Mouse (Mus musculus): ENCODE data around the gene Ffar1. TPM values are rescaled to one million over a fixed set of nuclear protein-coding genes. Genes with fewer than 3 reads are reported as not detected.

Ffar1 gene
- polyA plus RNA-seq, 1 experiment from 2014 or later: not detected

- no peak overlapping the region for H3K9ac ChIP-seq (ENCODE audit: low read depth, low read length)
- 61% methylated on average over 7 of the region's 7 CpGs for WGBS (ENCODE audit: insufficient replicate concordance)
- no peaks in the 10 kb centered on the region for H3K36me3 ChIP-seq (ENCODE audit: control insufficient read depth, insufficient read depth)
- ATAC-seq (ENCODE audit: low read depth): no peak
- H3K27me3 ChIP-seq (ENCODE audit: control insufficient read depth, insufficient read depth, low read depth, low read length): no peaks in the 10 kb centered on the region
- H3K4me1 ChIP-seq (ENCODE audit: control insufficient read depth, low read depth, low read length): no peaks in the 10 kb centered on the region
- H3K4me2 ChIP-seq (ENCODE audit: low read depth, low read length): no peak overlapping the region
- H3K4me3 ChIP-seq (ENCODE audit: low read depth, low read length): no peak overlapping the region
- H3K9me3 ChIP-seq (replicated peaks; ENCODE audit: control insufficient read depth, low read length): no peaks in the 10 kb centered on the region
- no peak overlapping the region for H3K27ac ChIP-seq (ENCODE audit: low read length)
These were observed 27.4 kb upstream of the Ffar1 start for GRCm38 (mm10) chr7:30888786-30889185.

GRCm38 (mm10) chr7:30887568-30888188 lies 26.3 kb upstream of the Ffar1 start:
- 58% methylated on average over 14 of the region's 14 CpGs for WGBS (ENCODE audit: insufficient replicate concordance)
- no peak for ATAC-seq (ENCODE audit: low read depth)
- Histone ChIP-seq H3K4me2 (ENCODE audit: low read depth, low read length) (no peak overlapping the region), H3K27ac (ENCODE audit: low read length) (no peak overlapping the region), H3K9me3 (replicated peaks; ENCODE audit: control insufficient read depth, low read length) (no peaks in the 10 kb centered on the region), H3K36me3 (ENCODE audit: control insufficient read depth, insufficient read depth) (no peaks in the 10 kb centered on the region), H3K27me3 (ENCODE audit: control insufficient read depth, insufficient read depth, low read depth, low read length) (no peaks in the 10 kb centered on the region), H3K4me3 (ENCODE audit: low read depth, low read length) (no peak overlapping the region), H3K4me1 (ENCODE audit: control insufficient read depth, low read depth, low read length) (no peaks in the 10 kb centered on the region), H3K9ac (ENCODE audit: low read depth, low read length) (no peak overlapping the region)

- no peaks in the 10 kb centered on the region for H3K27me3 ChIP-seq (ENCODE audit: control insufficient read depth, insufficient read depth, low read depth, low read length)
- no peak overlapping the region for H3K27ac ChIP-seq (ENCODE audit: low read length)
- no peak overlapping the region for H3K4me2 ChIP-seq (ENCODE audit: low read depth, low read length)
- H3K4me3 ChIP-seq (ENCODE audit: low read depth, low read length): no peak overlapping the region
- no peaks in the 10 kb centered on the region for H3K4me1 ChIP-seq (ENCODE audit: control insufficient read depth, low read depth, low read length)
- ATAC-seq (ENCODE audit: low read depth): no peak
- H3K36me3 ChIP-seq (ENCODE audit: control insufficient read depth, insufficient read depth): no peaks in the 10 kb centered on the region
- WGBS (ENCODE audit: insufficient replicate concordance): 61% methylated on average over 4 of the region's 4 CpGs
- no peak overlapping the region for H3K9ac ChIP-seq (ENCODE audit: low read depth, low read length)
- no peaks in the 10 kb centered on the region for H3K9me3 ChIP-seq (replicated peaks; ENCODE audit: control insufficient read depth, low read length)
These were observed 25.5 kb upstream of the Ffar1 start for GRCm38 (mm10) chr7:30886852-30887251.

GRCm38 (mm10) chr7:30884047-30884446 lies 22.7 kb upstream of the Ffar1 start:
- ATAC-seq (ENCODE audit: low read depth): no peak
- no peak overlapping the region for H3K9ac ChIP-seq (ENCODE audit: low read depth, low read length)
- no peaks in the 10 kb centered on the region for H3K27me3 ChIP-seq (ENCODE audit: control insufficient read depth, insufficient read depth, low read depth, low read length)
- H3K4me2 ChIP-seq (ENCODE audit: low read depth, low read length): no peak overlapping the region
- no peaks in the 10 kb centered on the region for H3K4me1 ChIP-seq (ENCODE audit: control insufficient read depth, low read depth, low read length)
- H3K36me3 ChIP-seq (ENCODE audit: control insufficient read depth, insufficient read depth): no peaks in the 10 kb centered on the region
- no peaks in the 10 kb centered on the region for H3K9me3 ChIP-seq (replicated peaks; ENCODE audit: control insufficient read depth, low read length)
- H3K27ac ChIP-seq (ENCODE audit: low read length): no peak overlapping the region
- H3K4me3 ChIP-seq (ENCODE audit: low read depth, low read length): no peak overlapping the region

GRCm38 (mm10) chr7:30881367-30881766 lies 20.0 kb upstream of the Ffar1 start:
- H3K4me3 ChIP-seq (ENCODE audit: low read depth, low read length): no peak overlapping the region
- ATAC-seq (ENCODE audit: low read depth): no peak
- 59% methylated on average over 3 of the region's 3 CpGs for WGBS (ENCODE audit: insufficient replicate concordance)

GRCm38 (mm10) chr7:30880176-30880575 lies 18.8 kb upstream of the Ffar1 start, which contains the start of gene Cd22:
Gene Cd22 (minus strand): TSS chr7:30880342.
- no peak for ATAC-seq (ENCODE audit: low read depth)
- Histone ChIP-seq H3K4me2 (ENCODE audit: low read depth, low read length) (no peak within 1 kb of the TSS), H3K27me3 (ENCODE audit: control insufficient read depth, insufficient read depth, low read depth, low read length) (no peaks in the 10 kb centered on the region), H3K36me3 (ENCODE audit: control insufficient read depth, insufficient read depth) (no peaks in the 10 kb centered on the region), H3K27ac (ENCODE audit: low read length) (no peak within 1 kb of the TSS), H3K4me3 (ENCODE audit: low read depth, low read length) (no peak within 1 kb of the TSS), H3K9me3 (replicated peaks; ENCODE audit: control insufficient read depth, low read length) (no peaks in the 10 kb centered on the region), H3K4me1 (ENCODE audit: control insufficient read depth, low read depth, low read length) (no peaks in the 10 kb centered on the region), H3K9ac (ENCODE audit: low read depth, low read length) (no peak within 1 kb of the TSS)
- WGBS (ENCODE audit: insufficient replicate concordance): 23% methylated on average over 7 of the region's 7 CpGs

More at GRCm38 (mm10) chr7:30881367-30881766, 20.0 kb upstream of the Ffar1 start:
- no peak overlapping the region for H3K27ac ChIP-seq (ENCODE audit: low read length)
- no peak overlapping the region for H3K9ac ChIP-seq (ENCODE audit: low read depth, low read length)
- H3K27me3 ChIP-seq (ENCODE audit: control insufficient read depth, insufficient read depth, low read depth, low read length): no peaks in the 10 kb centered on the region
- no peaks in the 10 kb centered on the region for H3K9me3 ChIP-seq (replicated peaks; ENCODE audit: control insufficient read depth, low read length)
- no peak overlapping the region for H3K4me2 ChIP-seq (ENCODE audit: low read depth, low read length)
- H3K4me1 ChIP-seq (ENCODE audit: control insufficient read depth, low read depth, low read length): no peaks in the 10 kb centered on the region
- no peaks in the 10 kb centered on the region for H3K36me3 ChIP-seq (ENCODE audit: control insufficient read depth, insufficient read depth)

GRCm38 (mm10) chr7:30878950-30879349 lies 17.6 kb upstream of the Ffar1 start:
- Histone ChIP-seq H3K9me3 (replicated peaks; ENCODE audit: control insufficient read depth, low read length) (no peaks in the 10 kb centered on the region), H3K27me3 (ENCODE audit: control insufficient read depth, insufficient read depth, low read depth, low read length) (no peaks in the 10 kb centered on the region), H3K4me1 (ENCODE audit: control insufficient read depth, low read depth, low read length) (no peaks in the 10 kb centered on the region), H3K4me3 (ENCODE audit: low read depth, low read length) (no peak overlapping the region), H3K27ac (ENCODE audit: low read length) (no peak overlapping the region), H3K4me2 (ENCODE audit: low read depth, low read length) (no peak overlapping the region), H3K9ac (ENCODE audit: low read depth, low read length) (no peak overlapping the region), H3K36me3 (ENCODE audit: control insufficient read depth, insufficient read depth) (no peaks in the 10 kb centered on the region)
- 58% methylated on average over 6 of the region's 6 CpGs for WGBS (ENCODE audit: insufficient replicate concordance)
- no peak for ATAC-seq (ENCODE audit: low read depth)

GRCm38 (mm10) chr7:30873083-30873482 lies 11.7 kb upstream of the Ffar1 start:
- H3K36me3 ChIP-seq (ENCODE audit: control insufficient read depth, insufficient read depth): no peaks in the 10 kb centered on the region
- H3K9ac ChIP-seq (ENCODE audit: low read depth, low read length): no peak overlapping the region
- no peak overlapping the region for H3K27ac ChIP-seq (ENCODE audit: low read length)
- H3K27me3 ChIP-seq (ENCODE audit: control insufficient read depth, insufficient read depth, low read depth, low read length): no peaks in the 10 kb centered on the region
- H3K9me3 ChIP-seq (replicated peaks; ENCODE audit: control insufficient read depth, low read length): no peaks in the 10 kb centered on the region
- H3K4me1 ChIP-seq (ENCODE audit: control insufficient read depth, low read depth, low read length): no peaks in the 10 kb centered on the region
- H3K4me2 ChIP-seq (ENCODE audit: low read depth, low read length): no peak overlapping the region
- WGBS (ENCODE audit: insufficient replicate concordance): 13% methylated on average over 15 of the region's 15 CpGs
- no peak overlapping the region for H3K4me3 ChIP-seq (ENCODE audit: low read depth, low read length)
- ATAC-seq (ENCODE audit: low read depth): no peak

- H3K27me3 ChIP-seq (ENCODE audit: control insufficient read depth, insufficient read depth, low read depth, low read length): no peaks in the 10 kb centered on the region
- WGBS (ENCODE audit: insufficient replicate concordance): 50% methylated on average over 8 of the region's 8 CpGs
- H3K4me2 ChIP-seq (ENCODE audit: low read depth, low read length): no peak overlapping the region
- no peak overlapping the region for H3K27ac ChIP-seq (ENCODE audit: low read length)
- no peak overlapping the region for H3K4me3 ChIP-seq (ENCODE audit: low read depth, low read length)
- no peak for ATAC-seq (ENCODE audit: low read depth)
- H3K4me1 ChIP-seq (ENCODE audit: control insufficient read depth, low read depth, low read length): no peaks in the 10 kb centered on the region
- H3K9me3 ChIP-seq (replicated peaks; ENCODE audit: control insufficient read depth, low read length): no peaks in the 10 kb centered on the region
- H3K36me3 ChIP-seq (ENCODE audit: control insufficient read depth, insufficient read depth): no peaks in the 10 kb centered on the region
- no peak overlapping the region for H3K9ac ChIP-seq (ENCODE audit: low read depth, low read length)
These were observed 2.0 kb upstream of the Ffar1 start for GRCm38 (mm10) chr7:30863386-30863785.
